Mouse (Mus musculus): ENCODE measurements around the gene Cdh3. TPM values are rescaled to one million over a fixed set of nuclear protein-coding genes. Genes with fewer than 3 reads are reported as not detected.

Cdh3 gene
- polyA plus RNA-seq, 1 experiment from 2014 or later: 15.0 TPM

- no peak overlapping the region for H3K9ac ChIP-seq (ENCODE audit: low read length)
- ATAC-seq (replicated peaks; ENCODE audit: extremely low read depth, insufficient read depth, low FRiP score): no peak
- no peak overlapping the region for H3K4me3 ChIP-seq (ENCODE audit: low read length)
- peaks cover 3% of the 10 kb centered on the region; the same call in 1 of the 2 replicates for H3K36me3 ChIP-seq (ENCODE audit: control insufficient read depth, insufficient read depth)
- no peaks in the 10 kb centered on the region for H3K27me3 ChIP-seq (ENCODE audit: control insufficient read depth, insufficient read depth, low read length)
- no peak overlapping the region for H3K4me2 ChIP-seq (ENCODE audit: low read depth, low read length)
- peaks cover 18% of the 10 kb centered on the region for H3K4me1 ChIP-seq (ENCODE audit: control insufficient read depth, insufficient read depth, low read length)
- peaks cover 4% of the 10 kb centered on the region for H3K9me3 ChIP-seq (replicated peaks; ENCODE audit: control insufficient read depth, low read length)
- WGBS: 77% methylated on average over 7 of the region's 7 CpGs
- H3K27ac ChIP-seq (ENCODE audit: low read length): no peak overlapping the region
These were observed 23.0 kb downstream of the Cdh3 start for GRCm38 (mm10) chr8:106533709-106534108.

GRCm38 (mm10) chr8:106534449-106534848 lies 23.8 kb downstream of the Cdh3 start:
- H3K36me3 ChIP-seq (ENCODE audit: control insufficient read depth, insufficient read depth): peaks cover 6% of the 10 kb centered on the region
- H3K27ac ChIP-seq (ENCODE audit: low read length): no peak overlapping the region
- H3K9ac ChIP-seq (ENCODE audit: low read length): no peak overlapping the region
- peak; percentile 46; the same call in 1 of the 2 replicates for ATAC-seq (replicated peaks; ENCODE audit: extremely low read depth, insufficient read depth, low FRiP score)
- H3K4me2 ChIP-seq (ENCODE audit: low read depth, low read length): no peak overlapping the region
- no peak overlapping the region for H3K4me3 ChIP-seq (ENCODE audit: low read length)
- WGBS: 29% methylated on average over 6 of the region's 6 CpGs
- H3K4me1 ChIP-seq (ENCODE audit: control insufficient read depth, insufficient read depth, low read length): peaks cover 14% of the 10 kb centered on the region
- peaks cover 4% of the 10 kb centered on the region for H3K9me3 ChIP-seq (replicated peaks; ENCODE audit: control insufficient read depth, low read length)
- no peaks in the 10 kb centered on the region for H3K27me3 ChIP-seq (ENCODE audit: control insufficient read depth, insufficient read depth, low read length)

- Histone ChIP-seq H3K4me2 (ENCODE audit: low read depth, low read length) (no peak overlapping the region), H3K9ac (ENCODE audit: low read length) (no peak overlapping the region), H3K9me3 (replicated peaks; ENCODE audit: control insufficient read depth, low read length) (peaks cover 2% of the 10 kb centered on the region), H3K4me1 (ENCODE audit: control insufficient read depth, insufficient read depth, low read length) (peaks cover 9% of the 10 kb centered on the region), H3K27ac (ENCODE audit: low read length) (no peak overlapping the region), H3K4me3 (ENCODE audit: low read length) (no peak overlapping the region), H3K27me3 (ENCODE audit: control insufficient read depth, insufficient read depth, low read length) (no peaks in the 10 kb centered on the region), H3K36me3 (ENCODE audit: control insufficient read depth, insufficient read depth) (peaks cover 6% of the 10 kb centered on the region)
- 74% methylated on average over 4 of the region's 4 CpGs for WGBS
- ATAC-seq (replicated peaks; ENCODE audit: extremely low read depth, insufficient read depth, low FRiP score): no peak
These were observed 24.8 kb downstream of the Cdh3 start for GRCm38 (mm10) chr8:106535448-106535847.

- no peaks in the 10 kb centered on the region for H3K27me3 ChIP-seq (ENCODE audit: control insufficient read depth, insufficient read depth, low read length)
- H3K27ac ChIP-seq (ENCODE audit: low read length): no peak overlapping the region
- ATAC-seq (replicated peaks; ENCODE audit: extremely low read depth, insufficient read depth, low FRiP score): no peak
- no peak overlapping the region for H3K4me3 ChIP-seq (ENCODE audit: low read length)
- H3K36me3 ChIP-seq (ENCODE audit: control insufficient read depth, insufficient read depth): peaks cover 12% of the 10 kb centered on the region
- H3K9ac ChIP-seq (ENCODE audit: low read length): no peak overlapping the region
- no peak overlapping the region for H3K4me2 ChIP-seq (ENCODE audit: low read depth, low read length)
- H3K4me1 ChIP-seq (ENCODE audit: control insufficient read depth, insufficient read depth, low read length): peaks cover 3% of the 10 kb centered on the region; the same call in 1 of the 2 replicates
- H3K9me3 ChIP-seq (replicated peaks; ENCODE audit: control insufficient read depth, low read length): no peaks in the 10 kb centered on the region
- WGBS: 69% methylated on average over 5 of the region's 5 CpGs
These were observed 28.5 kb downstream of the Cdh3 start for GRCm38 (mm10) chr8:106539193-106539592.

- Histone ChIP-seq H3K27me3 (ENCODE audit: control insufficient read depth, insufficient read depth, low read length) (no peaks in the 10 kb centered on the region), H3K27ac (ENCODE audit: low read length) (no peak overlapping the region), H3K36me3 (ENCODE audit: control insufficient read depth, insufficient read depth) (peaks cover 16% of the 10 kb centered on the region), H3K4me1 (ENCODE audit: control insufficient read depth, insufficient read depth, low read length) (no peaks in the 10 kb centered on the region), H3K9me3 (replicated peaks; ENCODE audit: control insufficient read depth, low read length) (no peaks in the 10 kb centered on the region), H3K9ac (ENCODE audit: low read length) (no peak overlapping the region), H3K4me3 (ENCODE audit: low read length) (no peak overlapping the region), H3K4me2 (ENCODE audit: low read depth, low read length) (no peak overlapping the region)
- ATAC-seq (replicated peaks; ENCODE audit: extremely low read depth, insufficient read depth, low FRiP score): no peak
- 77% methylated on average over 11 of the region's 11 CpGs for WGBS
These were observed 30.3 kb downstream of the Cdh3 start for GRCm38 (mm10) chr8:106541002-106541401.

- Histone ChIP-seq H3K4me1 (ENCODE audit: control insufficient read depth, insufficient read depth, low read length) (no peaks in the 10 kb centered on the region), H3K9ac (ENCODE audit: low read length) (no peak overlapping the region), H3K36me3 (ENCODE audit: control insufficient read depth, insufficient read depth) (peaks cover 13% of the 10 kb centered on the region), H3K4me2 (ENCODE audit: low read depth, low read length) (no peak overlapping the region), H3K4me3 (ENCODE audit: low read length) (no peak overlapping the region), H3K9me3 (replicated peaks; ENCODE audit: control insufficient read depth, low read length) (no peaks in the 10 kb centered on the region), H3K27me3 (ENCODE audit: control insufficient read depth, insufficient read depth, low read length) (no peaks in the 10 kb centered on the region), H3K27ac (ENCODE audit: low read length) (no peak overlapping the region)
- 81% methylated on average over 8 of the region's 8 CpGs for WGBS
- ATAC-seq (replicated peaks; ENCODE audit: extremely low read depth, insufficient read depth, low FRiP score): no peak
These were observed 32.4 kb downstream of the Cdh3 start for GRCm38 (mm10) chr8:106543043-106543442.

- Histone ChIP-seq H3K4me2 (ENCODE audit: low read depth, low read length) (no peak overlapping the region), H3K4me3 (ENCODE audit: low read length) (no peak overlapping the region), H3K27me3 (ENCODE audit: control insufficient read depth, insufficient read depth, low read length) (no peaks in the 10 kb centered on the region), H3K36me3 (ENCODE audit: control insufficient read depth, insufficient read depth) (peaks cover 11% of the 10 kb centered on the region), H3K9ac (ENCODE audit: low read length) (no peak overlapping the region), H3K9me3 (replicated peaks; ENCODE audit: control insufficient read depth, low read length) (no peaks in the 10 kb centered on the region), H3K4me1 (ENCODE audit: control insufficient read depth, insufficient read depth, low read length) (no peaks in the 10 kb centered on the region), H3K27ac (ENCODE audit: low read length) (no peak overlapping the region)
- WGBS: 57% methylated on average over 2 of the region's 2 CpGs
- ATAC-seq (replicated peaks; ENCODE audit: extremely low read depth, insufficient read depth, low FRiP score): no peak
These were observed 34.5 kb downstream of the Cdh3 start for GRCm38 (mm10) chr8:106545149-106545548.

GRCm38 (mm10) chr8:106546746-106547145 lies 36.1 kb downstream of the Cdh3 start:
- peak; percentile 55; the same call in 1 of the 2 replicates for ATAC-seq (replicated peaks; ENCODE audit: extremely low read depth, insufficient read depth, low FRiP score)
- peaks cover 8% of the 10 kb centered on the region for H3K36me3 ChIP-seq (ENCODE audit: control insufficient read depth, insufficient read depth)
- no peaks in the 10 kb centered on the region for H3K9me3 ChIP-seq (replicated peaks; ENCODE audit: control insufficient read depth, low read length)

GRCm38 (mm10) chr8:106548366-106548936 lies 37.8 kb downstream of the Cdh3 start:
- Histone ChIP-seq H3K4me2 (ENCODE audit: low read depth, low read length) (no peak overlapping the region), H3K27me3 (ENCODE audit: control insufficient read depth, insufficient read depth, low read length) (no peaks in the 10 kb centered on the region), H3K27ac (ENCODE audit: low read length) (no peak overlapping the region), H3K9me3 (replicated peaks; ENCODE audit: control insufficient read depth, low read length) (no peaks in the 10 kb centered on the region; the same call in 1 of the 2 replicates), H3K36me3 (ENCODE audit: control insufficient read depth, insufficient read depth) (peaks cover 16% of the 10 kb centered on the region), H3K4me3 (ENCODE audit: low read length) (no peak overlapping the region), H3K9ac (ENCODE audit: low read length) (no peak overlapping the region), H3K4me1 (ENCODE audit: control insufficient read depth, insufficient read depth, low read length) (no peaks in the 10 kb centered on the region)
- WGBS: 85% methylated on average over 10 of the region's 10 CpGs
- no peak for ATAC-seq (replicated peaks; ENCODE audit: extremely low read depth, insufficient read depth, low FRiP score)

More at GRCm38 (mm10) chr8:106546746-106547145, 36.1 kb downstream of the Cdh3 start:
- no peak overlapping the region for H3K4me3 ChIP-seq (ENCODE audit: low read length)
- H3K27me3 ChIP-seq (ENCODE audit: control insufficient read depth, insufficient read depth, low read length): no peaks in the 10 kb centered on the region
- WGBS: 79% methylated on average over 7 of the region's 7 CpGs
- H3K4me1 ChIP-seq (ENCODE audit: control insufficient read depth, insufficient read depth, low read length): no peaks in the 10 kb centered on the region
- no peak overlapping the region for H3K4me2 ChIP-seq (ENCODE audit: low read depth, low read length)
- H3K9ac ChIP-seq (ENCODE audit: low read length): no peak overlapping the region
- no peak overlapping the region for H3K27ac ChIP-seq (ENCODE audit: low read length)
